Mouse (Mus musculus): ENCODE measurements around the gene Clasp1.

Clasp1 gene

DNA sequence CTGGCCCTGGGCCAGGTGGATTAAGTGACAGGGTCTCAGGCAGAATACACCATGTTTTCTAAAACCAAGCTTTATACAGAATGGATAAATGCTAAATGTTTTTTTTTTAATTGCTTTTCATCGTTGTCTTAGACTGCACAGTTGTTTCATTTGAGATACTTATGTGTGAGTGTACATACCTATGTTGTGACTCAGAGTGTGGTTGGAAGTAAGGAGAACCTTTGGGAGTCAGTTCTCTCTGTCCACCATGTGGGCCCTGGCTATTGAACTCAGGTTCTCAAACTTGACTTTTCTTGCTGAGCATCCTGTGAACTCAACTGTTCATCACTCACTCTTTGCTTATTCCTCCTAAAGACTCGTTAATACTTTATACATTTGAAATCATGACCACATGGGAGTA lies 58.3 kb downstream of the Clasp1 start:
- in situ Hi-C loops (cut with MboI, MseI) = no loop called here

DNA sequence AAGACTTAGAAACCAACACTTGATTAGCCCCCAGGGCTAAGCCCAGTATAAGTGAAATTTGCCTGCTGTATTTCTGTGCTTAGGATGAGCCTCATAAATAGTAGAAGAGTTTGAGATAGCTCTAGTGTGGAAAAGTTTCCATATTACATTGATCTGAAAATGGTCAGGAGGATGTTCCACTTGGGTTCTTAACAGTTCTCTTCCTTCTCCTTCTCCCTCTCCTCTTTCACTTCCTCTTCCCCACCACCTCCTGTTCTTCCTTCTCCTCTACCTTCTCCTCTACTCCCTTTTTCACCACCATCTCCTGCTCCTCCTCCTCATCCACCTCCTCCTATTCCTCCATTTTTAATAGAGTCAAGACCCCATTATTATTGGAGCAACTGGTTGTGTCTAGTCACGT lies 59.4 kb downstream of the Clasp1 start:
- in situ Hi-C loops (cut with MboI, MseI) = no loop called here

DNA sequence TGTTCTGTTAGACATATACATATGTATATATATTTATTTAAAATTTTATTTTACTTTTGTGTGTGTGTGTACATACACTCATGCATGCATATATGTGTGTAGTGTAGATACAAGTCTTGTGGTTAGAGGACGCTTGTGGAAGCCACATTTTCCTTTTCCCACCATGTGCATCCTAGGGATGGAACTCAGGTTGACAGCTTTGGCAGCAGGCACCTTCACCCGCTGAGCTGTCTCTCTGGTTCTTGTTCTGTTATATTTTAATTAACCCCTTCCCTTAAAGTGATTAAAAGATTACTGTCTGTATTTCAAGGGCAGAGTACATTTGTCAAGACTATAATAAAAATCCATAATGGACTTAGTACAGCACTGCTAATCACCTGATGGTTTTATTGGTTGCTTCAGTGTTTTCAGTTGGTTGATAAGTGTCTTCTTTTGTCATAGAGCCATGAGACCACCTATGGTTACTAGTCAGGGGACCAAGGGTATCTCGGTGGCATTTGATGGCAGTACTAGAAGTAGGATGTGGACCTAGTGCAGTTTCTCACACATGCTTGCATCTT lies 62.1 kb downstream of the Clasp1 start:
- in situ Hi-C loops (cut with MboI, MseI) = loop anchor here in 1 of 2 experiments (5.0 kb wide), 1 partner anchor 49 kb away; no protein-coding TSS in a partner anchor

DNA sequence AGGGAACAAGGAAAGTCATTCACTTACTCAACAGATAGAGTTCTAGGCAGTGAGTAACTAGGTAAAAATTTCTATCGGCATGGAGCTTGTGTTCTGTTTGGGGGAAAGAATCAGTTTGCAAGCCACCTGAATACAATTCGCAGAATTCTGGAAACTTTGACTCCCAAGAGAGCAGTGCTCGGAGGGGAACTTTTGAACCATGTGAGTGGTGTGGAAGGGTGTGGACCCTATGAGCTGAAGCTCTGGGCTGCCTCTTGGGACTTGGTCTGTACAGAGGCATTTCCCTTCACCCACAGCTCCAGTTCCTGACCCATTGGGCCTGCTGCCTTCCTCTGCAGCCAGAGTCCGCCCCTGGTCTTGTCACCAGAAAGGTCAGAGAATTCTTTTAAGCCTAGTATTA lies 64.7 kb downstream of the Clasp1 start:
- in situ Hi-C loops (cut with MboI, MseI) = loop anchor here in 1 of 2 experiments (5.0 kb wide), 1 partner anchor 51 kb away; no protein-coding TSS in a partner anchor

DNA sequence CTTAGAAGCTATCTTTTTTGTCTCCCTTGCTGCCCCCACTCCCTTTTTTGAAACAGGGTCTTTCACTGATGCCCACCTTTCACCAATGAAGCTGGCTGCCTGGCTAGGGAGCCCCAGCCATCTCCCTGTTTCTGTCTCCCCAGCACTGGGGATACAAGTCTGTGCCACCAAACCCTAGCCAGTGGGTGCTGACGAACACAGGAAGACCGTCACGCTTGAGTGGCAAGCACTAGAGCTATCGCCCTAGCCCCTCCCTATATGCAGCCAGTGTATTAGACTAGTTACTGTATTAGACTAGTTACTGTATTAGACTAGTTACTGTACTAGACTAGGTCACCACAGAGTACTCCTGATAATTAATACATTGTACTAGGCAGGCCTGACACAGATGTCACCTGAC lies 66.0 kb downstream of the Clasp1 start:
- in situ Hi-C loops (cut with MboI, MseI) = loop anchor here (5.0 kb wide), 2 partner anchors 53 to 68 kb away; partner anchors contain the start of gene Clasp1 (in 1 of the 2)

DNA sequence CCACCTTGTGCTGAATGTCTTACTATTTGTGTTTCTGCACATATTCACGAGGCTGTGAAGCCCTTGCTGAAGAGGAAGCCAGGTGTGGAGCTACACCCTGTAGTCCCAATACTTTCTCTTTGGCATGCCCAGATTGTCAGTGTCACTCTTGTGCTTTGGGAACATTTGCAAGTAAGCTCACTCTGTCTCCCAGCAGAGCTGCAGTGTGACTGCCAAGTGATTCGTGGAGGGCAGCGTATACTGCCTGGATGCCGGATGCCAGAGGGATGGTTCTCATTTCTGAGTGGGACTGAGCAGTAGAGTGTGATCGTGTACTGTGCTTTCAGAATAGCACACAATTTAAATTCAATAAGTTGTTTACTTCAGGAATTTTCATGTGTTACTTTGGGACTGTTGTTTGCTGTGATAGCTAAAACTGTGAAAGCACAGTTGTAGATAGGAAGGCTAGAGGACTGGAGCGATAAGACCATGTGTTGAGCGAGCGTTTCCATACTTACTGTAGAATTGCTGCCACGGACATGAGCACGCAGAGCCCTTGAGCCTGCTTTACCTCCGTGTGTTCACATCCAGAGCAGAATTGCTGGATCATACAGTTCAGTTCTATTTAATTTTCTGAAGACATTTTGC lies 68.5 kb downstream of the Clasp1 start:
- in situ Hi-C loops (cut with MboI, MseI) = loop anchor here in 1 of 2 experiments (5.0 kb wide), 1 partner anchor 70 kb away; the partner anchor contains the start of gene Clasp1

DNA sequence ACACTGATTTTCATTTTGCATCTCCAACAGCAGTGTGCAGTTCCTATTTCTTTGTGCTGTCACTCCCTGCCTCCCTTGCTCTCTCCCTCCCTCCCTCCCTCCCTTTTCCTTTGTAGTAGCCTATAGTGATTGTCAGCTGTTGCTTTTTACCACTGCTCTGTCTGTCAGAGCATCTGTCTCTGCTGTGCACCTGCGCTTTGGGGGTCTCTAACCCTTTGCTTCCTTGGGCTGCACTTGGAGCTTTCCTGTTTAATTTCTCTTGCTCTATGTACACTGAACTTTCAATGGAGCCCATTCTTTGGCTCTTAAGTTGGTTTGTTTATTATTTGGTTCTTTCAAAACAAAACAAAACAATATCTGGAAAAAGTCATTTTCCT lies 69.0 kb downstream of the Clasp1 start:
- in situ Hi-C loops (cut with MboI, MseI) = loop anchor here in 1 of 2 experiments (5.0 kb wide), 1 partner anchor 71 kb away; the partner anchor contains the start of gene Clasp1

DNA sequence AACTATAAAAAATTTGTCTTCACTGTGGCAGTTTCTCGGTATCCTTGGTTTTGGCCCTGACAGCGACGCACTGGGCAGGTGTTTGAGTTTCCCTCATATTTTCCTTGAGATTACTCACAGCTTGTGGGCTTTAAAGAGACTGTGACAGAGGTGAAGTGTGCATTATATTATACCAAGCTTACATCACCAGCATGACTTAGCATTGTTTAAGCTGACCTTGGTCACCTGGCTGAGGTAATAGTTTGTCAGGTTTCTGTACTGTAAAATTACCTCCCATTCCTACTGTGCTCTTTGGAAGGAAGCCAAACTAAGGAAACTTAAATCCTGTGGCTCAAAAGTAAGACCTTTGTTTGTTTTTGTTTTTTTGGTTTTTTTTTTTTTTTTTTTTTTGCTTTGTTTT lies 69.4 kb downstream of the Clasp1 start:
- in situ Hi-C loops (cut with MboI, MseI) = loop anchor here in 1 of 2 experiments (5.0 kb wide), 1 partner anchor 71 kb away; the partner anchor contains the start of gene Clasp1

DNA sequence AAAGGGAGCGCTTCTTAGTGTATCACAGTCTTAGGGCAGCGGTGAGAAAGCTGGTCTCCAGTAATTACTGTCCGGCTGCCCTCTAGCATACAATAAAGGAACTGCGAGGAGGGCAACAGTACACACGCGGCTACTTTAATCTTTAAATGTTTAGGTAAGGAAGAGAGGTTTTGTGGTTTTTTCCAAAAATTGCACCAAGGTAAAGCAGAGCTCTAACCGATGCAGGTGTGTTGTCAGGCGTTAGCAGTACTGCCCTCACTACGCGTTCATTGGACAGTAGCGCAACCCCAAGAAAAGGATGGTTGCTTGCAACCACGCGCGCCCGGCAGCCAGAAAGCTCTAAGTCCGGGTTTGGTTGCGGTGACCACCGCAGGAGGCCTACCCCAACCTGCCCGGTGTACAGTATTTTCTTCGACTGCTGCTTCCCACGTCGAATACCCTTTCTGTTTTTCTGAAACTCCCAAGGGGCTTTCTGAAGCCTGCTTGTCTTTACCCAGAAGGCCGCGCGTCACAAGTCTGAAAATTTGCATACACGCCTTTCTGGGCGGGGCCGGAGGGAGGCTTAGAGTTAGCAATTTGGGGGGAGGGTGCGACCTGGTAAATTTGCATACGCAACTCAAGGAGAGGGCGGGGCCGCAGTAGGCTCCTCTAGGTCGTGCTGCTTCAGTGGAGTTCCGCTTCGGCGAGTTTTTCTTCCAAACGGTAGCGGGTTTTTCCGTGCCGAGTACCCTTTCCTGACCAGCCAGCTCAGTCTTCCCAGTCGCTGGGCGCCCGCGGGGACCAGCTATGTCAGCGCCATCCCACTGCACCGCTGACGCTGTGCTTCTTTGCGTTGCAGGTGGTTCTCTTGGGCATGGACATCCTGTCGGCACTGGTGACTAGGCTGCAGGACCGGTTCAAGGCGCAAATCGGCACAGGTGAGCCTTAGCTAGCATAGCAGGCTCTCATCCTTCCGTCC lies 70.4 kb downstream of the Clasp1 start:
- in situ Hi-C loops (cut with MboI, MseI) = loop anchor here in 1 of 2 experiments (5.0 kb wide), 1 partner anchor 72 kb away; the partner anchor contains the start of gene Clasp1

DNA sequence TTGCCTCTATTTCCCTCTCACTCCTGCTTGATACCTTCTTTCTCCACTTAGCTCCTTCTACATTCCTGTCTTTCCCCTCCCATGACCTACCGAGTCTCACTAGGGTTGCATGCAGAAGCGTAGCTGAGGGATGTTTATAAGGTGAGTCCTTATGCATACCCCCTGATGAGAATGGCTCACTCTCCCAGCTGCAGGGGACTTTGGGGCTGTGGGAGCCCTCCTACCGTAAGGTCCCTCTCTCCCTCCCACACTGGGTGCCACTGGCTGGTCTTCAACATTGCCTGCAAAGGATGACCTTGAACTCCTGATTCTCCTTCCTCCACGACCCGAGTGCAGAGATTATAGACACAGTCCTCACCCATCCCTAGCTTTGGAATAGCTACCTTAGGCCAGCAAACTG lies 71.9 kb downstream of the Clasp1 start:
- in situ Hi-C loops (cut with MboI, MseI) = loop anchor here (5.0 to 10.0 kb wide), 3 partner anchors 93 to 138 kb away; partner anchors contain the start of gene Nifk (in 1 of the 2)

DNA sequence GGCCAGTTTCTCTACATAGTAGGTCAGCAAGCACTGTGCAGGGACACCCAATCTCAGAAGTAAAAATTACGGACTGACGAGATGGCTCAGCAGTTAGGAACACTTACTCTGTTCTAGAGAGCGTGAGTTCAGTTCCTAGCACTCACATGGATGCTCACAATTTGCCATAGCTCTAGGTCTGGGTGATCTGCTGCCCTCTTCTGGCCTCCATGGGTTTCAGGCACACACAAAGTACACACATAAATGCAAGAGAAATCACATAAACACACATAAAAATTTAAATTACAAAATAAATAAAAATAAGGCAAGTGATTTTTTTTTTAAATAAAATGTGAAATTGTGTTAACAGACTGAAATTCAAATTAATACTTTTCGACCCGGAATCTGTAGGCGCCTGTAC lies 77.2 kb downstream of the Clasp1 start:
- in situ Hi-C loops (cut with MboI, MseI) = loop anchor here (5.0 to 10.0 kb wide), 2 partner anchors 99 to 131 kb away; no protein-coding TSS in a partner anchor

DNA sequence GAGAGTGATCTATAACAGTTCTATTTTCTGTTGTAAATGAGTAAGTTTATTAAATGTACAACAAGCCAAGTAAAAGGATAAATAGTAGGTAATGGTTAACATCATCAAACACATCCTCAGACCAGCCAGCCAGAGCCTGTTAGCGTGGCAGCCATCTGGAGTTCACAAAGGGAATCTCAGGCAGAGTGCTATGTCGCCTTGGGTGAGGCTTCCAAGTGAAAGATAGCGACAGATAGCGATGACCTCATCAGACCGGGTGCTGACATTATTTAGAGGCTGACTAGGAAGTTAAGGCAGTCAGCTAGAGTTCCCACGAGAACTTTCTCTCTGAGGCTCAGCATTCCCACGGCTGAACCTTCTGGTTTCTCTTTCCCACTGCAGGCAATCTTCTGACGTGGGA lies 83.5 kb downstream of the Clasp1 start:
- in situ Hi-C loops (cut with MboI, MseI) = no loop called here

DNA sequence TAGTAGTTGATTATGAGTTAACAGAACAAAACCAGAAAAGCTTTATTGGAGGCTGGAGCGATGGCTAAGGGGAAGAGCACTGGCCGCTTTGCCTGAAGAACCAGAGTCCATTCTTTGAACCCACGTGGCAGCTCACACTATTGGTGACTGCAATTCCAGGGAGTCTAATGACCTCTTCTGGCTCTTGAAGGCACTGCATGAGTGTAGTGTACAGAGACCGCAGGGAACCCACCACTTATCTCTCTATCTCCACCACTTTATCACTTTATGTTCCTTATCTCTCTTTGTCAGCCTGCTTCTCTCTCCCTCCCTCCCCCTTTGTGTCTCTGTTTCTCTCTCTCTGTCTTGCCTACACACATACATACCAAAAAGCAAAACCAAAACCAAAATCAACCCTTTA lies 88.1 kb downstream of the Clasp1 start:
- in situ Hi-C loops (cut with MboI, MseI) = no loop called here

DNA sequence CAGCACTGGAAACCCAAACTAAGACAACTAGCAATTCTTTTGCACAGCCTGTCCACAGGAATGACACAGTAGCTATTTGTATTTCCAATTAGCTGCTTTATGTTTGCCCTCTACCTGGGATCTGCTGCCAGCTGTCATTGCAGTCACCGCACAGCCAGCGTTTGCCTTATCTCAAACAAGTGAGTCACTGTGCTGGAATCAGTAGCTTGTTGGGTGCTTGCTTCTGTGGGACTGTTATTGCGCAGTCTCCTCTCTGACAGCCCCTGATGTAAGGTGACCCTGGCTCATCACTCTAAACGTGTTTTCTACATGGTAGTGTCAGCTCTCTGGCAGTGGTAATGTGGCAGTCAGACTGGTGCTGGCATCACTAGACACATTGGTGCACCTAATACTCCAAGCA lies 90.4 kb downstream of the Clasp1 start:
- in situ Hi-C loops (cut with MboI, MseI) = no loop called here

DNA sequence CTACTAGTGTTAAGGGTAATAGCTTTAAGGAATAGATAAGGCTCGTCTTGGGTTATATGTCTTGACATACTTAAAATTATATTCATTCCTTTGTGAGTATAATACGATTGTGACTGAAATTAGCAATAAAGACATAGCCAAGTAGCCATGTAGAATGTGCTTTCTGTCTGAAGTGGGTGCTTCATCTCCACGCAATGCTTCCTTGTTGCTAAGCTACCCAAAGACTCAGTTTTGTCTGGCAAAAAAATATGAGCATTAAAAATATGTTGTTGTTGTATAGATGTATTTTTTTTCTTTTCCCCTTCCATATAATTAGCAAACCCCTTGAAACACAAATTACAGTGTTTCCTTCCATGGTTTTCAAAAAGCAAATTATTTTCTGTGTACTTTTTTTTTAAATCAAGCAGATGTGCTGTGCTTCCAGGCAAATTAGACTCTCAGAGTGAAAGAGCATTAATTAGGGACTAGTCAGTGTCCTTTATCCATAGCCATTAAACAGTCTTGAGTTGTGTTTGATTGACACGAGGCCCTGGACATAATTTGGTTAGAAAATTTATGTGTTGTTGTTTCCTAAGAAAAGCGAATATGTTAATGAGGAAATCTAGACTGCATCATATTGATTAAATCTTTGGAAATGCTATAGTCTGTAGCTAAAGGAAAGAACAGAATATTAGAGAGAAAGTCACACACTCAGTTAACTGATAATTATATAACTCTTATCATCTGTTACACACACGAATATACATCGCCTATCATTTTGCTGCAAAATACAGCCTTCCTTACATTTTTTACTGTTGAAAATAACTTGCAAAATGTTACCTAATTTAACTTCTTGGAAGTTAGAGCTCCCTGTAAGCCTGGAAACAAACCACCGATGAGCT lies 91.9 kb downstream of the Clasp1 start:
- in situ Hi-C loops (cut with MboI, MseI) = no loop called here

DNA sequence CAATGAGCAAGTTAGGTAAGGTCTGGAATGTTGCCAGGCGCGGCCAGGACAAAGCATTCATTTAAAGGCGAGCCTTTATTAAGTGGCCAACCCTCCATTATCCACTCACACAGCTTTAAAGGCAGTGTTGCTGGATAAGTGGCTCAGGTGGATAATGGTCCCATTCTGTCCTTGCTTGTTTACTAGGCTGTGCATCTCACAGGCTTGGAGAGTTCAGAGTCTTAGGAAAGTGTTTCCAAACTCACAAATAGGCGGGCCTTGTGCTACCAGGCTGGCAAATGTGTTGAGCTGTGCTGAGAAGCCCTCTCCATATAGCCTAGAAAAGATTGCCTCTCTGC lies 92.5 kb downstream of the Clasp1 start:
- in situ Hi-C loops (cut with MboI, MseI) = no loop called here

DNA sequence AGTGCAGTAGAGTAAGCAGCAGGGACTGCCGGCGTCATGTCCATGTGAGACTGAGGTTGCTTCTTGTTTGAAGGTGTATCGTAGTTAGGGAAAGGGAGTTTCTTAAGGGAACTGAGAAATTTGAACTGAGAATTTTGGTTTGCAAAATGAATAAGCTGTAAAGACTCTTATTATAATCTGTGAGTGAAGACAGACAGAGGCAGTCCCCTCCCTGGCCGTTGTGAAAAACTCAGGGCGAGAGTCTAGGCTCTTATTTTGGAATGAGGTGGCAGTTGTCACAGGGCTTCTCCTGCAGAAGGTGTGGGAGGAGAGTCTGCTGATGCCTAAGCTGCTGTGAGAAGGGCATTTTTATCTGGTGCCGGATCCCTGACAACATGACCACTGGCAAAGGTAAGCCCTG lies 92.8 kb downstream of the Clasp1 start:
- in situ Hi-C loops (cut with MboI, MseI) = no loop called here

DNA sequence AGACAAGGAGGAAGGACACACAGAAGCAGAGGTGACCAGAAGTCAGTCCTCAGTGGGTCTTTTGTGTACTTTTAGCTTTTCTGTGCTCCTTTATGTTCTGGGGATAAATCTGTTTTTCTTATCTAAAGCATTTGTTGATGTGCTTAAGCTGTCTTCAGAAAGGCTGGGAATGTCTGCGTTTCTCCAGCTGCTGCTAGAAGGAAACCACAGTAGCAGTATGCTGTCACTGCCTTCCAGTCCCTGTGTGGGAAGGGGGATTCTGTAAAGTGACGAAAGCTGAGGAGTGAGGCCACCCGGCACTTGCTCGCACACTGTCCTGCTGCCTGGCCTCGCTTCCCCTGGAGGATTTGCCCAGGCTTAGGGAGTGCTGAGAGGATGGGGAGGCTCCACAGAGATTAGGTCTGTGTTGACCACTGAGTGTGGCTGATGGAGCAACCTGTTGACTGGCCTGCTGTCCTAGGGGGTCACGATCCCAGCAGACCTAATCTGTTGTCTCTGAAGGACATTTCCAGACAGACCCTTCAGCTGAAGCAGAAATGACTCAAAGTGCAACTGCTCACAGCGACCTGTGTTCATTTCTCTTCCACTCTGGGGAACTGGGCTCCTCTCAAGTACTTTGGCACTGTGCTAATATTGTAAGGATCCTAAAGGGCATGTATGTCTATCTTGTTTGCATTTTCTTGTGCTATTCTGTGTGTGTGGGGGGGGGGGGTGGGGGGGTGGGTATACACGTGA lies 93.6 kb downstream of the Clasp1 start:
- in situ Hi-C loops (cut with MboI, MseI) = no loop called here

DNA sequence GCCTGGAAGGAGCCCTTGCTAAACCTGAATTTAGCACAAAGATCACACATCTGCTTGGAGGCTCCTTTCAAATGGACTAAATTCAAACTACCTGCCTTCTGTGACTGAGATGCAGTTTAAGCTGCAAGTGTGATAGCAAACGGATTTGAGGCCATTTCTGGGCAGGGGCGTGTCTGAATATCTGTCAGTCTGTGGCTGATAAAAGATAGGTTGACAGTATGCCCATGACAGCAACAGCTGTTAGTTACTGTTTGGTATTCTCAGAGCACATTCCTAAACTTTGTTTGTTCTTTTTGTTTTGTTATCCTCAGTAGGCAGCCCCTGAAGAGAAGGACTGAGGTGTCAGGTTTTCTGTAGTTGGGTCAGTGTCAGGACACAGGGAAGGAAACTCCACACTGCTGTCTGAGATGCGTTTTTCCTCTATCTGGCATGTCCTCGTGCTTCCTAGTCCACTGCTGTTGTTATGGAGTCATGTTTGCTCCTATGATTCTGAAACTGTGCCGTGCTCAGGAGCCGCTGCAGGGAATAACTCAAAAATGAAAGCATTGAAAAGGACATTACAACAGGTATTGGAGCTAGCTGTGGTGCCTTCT lies 94.7 kb downstream of the Clasp1 start:
- in situ Hi-C loops (cut with MboI, MseI) = no loop called here

DNA sequence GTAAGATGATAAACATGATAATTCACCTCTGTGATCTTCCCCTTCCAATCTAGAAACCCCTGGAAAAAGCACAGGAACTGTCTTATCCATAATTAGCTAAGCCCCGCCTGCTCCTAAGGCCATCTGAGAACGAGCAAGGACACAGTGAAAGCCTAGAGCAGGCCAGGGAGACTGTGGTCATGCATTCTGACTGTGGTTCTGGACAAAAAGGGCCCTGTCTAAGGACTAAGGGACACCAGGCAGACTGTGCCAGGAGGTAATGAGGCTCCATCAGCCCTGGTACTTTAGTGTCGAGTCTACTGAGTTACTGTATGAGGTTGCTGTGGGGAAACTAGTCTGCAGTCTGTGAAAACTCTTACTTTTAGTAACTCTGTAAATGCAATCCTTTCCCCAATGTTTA lies 96.7 kb downstream of the Clasp1 start:
- in situ Hi-C loops (cut with MboI, MseI) = no loop called here
